Mouse (Mus musculus) cerebellum, postnatal 36 days (tissue): ENCODE results near the gene Ninj2.
"Not testable (repeated sequence)": the region's sequence is repeated elsewhere in the genome, so short reads cannot be mapped to it uniquely, and the experiment has no call there.

ENCODE experiments used
- DNase-seq, 2 experiments: peaks; one replicate each; pipeline ENCODE4 v3.0.0; 2021 to 2022; ENCODE audit warnings: mixed read lengths in 2 of 2

Gene Ninj2

DNA sequence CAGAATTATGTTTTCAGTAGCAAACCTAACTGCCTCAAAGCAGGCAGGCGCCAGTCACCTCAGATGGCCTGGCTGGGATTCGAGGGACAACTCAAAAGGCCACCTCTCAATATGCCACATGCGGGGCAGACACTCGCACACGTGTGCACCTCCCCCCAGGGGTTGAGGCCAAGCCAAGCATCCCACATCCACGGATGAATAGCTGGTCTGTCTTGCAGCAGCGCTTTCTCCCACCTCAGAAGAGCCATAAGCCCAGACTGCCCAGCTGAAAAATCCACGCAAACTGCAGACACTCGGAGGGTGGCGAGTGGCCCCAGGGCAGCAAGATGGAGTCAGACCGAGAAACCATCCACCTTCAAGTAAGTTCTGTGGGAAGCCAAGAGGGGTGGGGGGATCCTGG, at the start of gene Ninj2:
Gene Ninj2 (plus strand): TSS at position 251 of the 400 bp plus-strand sequence.
- DNase-seq = no peak

GRCm38 (mm10) chr6:120045406-120045805, 47.7 kb upstream of the Ninj2 start:
- no peak for DNase-seq

DNA sequence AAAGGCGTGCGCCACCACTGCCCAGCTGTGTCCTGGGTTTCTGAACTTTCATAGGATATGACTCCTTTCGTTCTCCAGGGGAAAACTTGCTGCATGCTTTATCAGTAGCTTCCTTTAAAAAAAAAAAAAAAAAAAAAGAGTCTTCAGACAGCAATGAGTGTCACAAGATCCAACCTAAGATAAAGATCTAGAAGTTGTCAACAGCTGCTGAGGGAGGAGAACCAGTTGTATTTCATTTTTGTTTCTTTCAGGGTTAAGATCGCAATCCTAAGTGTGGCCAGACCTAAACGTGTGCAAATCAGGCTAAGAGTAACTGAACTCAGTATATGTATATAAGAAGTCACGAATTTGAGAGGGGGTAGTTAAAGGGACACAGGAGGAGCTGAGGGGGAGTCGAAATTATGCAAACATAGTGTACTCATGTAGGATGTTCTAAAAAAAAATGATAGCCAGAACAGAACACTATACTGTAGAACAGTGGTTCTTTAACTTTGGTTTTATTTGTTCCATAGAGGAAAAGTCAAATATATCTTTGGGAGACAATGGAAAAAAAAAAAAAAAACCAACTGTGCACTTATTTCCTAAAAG, 45.4 kb upstream of the Ninj2 start:
- no peak for DNase-seq

DNA sequence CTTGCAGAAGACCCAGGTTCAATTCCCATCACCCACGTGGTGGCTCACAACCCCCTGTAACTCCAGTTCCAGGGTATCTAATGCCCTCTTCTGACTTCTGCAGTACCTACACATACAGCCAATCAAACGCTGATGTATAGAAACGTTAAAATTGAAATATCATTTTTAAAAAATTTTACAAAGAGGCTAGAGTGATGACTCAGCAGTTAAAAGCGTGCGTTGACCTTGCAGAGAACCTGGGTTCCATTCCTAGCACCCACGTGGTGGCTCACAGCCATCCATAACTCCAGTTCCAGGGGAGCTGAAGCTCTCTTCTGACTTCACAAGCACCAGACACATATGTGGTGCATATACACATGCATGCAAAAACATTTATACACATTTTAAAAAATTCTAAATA, 38.7 kb upstream of the Ninj2 start:
- no peak for DNase-seq

- no peak for DNase-seq
These were observed 37.2 kb upstream of the Ninj2 start for GRCm38 (mm10) chr6:120055666-120056540.

GRCm38 (mm10) chr6:120062934-120063333, 30.2 kb upstream of the Ninj2 start:
- no peak for DNase-seq

- no peak for DNase-seq
These were observed 28.5 kb upstream of the Ninj2 start for GRCm38 (mm10) chr6:120064627-120065026.

- DNase-seq = no peak
These were observed 27.5 kb upstream of the Ninj2 start for GRCm38 (mm10) chr6:120065552-120066177.

DNA sequence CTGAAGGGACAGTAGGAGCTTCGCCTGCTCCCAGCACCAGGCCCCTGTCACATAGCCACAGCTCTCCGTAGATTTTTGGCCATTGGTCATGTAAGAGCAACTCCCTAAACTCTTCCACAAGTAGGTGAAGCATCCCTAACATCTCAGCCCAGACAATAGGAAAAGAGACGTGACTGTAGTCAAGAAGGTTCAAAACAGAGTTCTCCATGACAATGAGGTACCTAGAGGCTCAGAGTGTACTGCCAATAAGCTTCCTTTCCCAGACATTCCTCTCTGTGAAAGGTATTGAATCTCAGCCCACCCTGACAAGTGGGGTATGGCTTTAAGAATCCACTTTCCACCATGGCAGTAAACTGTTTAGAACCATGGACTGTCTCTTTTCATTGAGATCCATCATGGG, 23.6 kb upstream of the Ninj2 start:
- no peak for DNase-seq

GRCm38 (mm10) chr6:120072630-120073029, 20.5 kb upstream of the Ninj2 start:
- no peak for DNase-seq

- no peak for DNase-seq
These were observed 16.3 kb upstream of the Ninj2 start for GRCm38 (mm10) chr6:120076619-120077450.

DNA sequence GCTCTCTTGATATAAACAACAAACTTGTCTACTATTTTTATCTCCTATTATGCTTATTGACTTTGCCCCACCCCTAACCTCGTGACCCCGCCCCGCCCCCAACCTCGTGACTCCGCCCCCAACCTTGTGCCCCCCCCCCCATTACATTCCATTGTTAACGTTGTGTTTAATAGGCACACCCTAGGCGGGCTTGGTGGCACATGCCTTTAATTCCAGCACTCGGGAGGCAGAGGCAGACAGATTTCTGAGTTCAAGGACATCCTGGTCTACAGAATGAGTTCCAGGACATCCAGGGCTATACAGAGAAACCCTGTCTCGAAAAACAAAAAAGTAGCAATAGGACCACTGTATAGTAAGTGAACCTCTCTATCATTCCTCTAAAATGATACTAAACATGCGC, 13.6 kb upstream of the Ninj2 start:
- DNase-seq = no peak

- no peak for DNase-seq
These were observed 11.6 kb upstream of the Ninj2 start for GRCm38 (mm10) chr6:120081516-120081915.

GRCm38 (mm10) chr6:120082251-120082950, 10.7 kb upstream of the Ninj2 start:
- DNase-seq = no peak

DNA sequence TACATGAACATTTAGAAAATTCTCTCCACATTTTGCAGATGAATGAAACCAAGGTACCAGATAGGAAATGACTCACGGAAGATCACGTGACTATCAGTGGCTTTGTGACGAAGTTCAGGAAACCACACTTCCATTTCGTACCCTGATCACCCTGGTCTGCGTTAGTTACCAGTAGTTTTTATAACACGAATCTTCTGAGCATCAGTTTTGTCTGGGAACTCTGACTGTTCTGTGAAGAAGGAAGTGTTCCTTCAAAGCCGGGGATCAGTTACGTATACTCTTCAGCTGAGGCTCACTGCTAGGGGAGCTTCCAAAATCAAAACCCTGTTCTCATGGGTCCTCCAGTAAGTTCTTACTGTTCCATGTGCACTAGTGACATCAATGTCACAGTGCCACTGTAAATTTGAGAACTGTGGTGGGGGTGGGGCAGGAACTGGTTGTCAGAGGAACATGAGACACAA, 10.2 kb upstream of the Ninj2 start:
- DNase-seq = no peak

DNA sequence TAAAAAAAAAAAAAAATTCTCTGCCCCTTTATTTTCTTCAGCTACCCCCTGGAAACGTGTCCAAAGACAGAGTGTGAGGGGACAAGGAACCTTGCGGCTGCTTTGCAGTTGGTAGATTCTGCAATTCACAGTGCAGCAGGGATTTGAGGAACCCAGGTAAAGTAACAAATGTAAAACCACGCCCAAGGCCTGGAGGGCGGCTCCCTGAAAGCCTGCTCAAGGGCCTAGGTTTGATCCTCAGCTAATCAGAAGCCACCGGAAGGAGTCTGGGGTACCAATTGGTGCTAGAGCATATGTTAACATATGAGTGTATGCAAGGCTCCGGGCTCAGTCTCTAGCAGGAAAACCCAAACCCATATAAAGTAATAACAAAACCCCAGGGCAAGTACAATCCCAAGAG, 9.7 kb upstream of the Ninj2 start:
- DNase-seq = no peak

DNA sequence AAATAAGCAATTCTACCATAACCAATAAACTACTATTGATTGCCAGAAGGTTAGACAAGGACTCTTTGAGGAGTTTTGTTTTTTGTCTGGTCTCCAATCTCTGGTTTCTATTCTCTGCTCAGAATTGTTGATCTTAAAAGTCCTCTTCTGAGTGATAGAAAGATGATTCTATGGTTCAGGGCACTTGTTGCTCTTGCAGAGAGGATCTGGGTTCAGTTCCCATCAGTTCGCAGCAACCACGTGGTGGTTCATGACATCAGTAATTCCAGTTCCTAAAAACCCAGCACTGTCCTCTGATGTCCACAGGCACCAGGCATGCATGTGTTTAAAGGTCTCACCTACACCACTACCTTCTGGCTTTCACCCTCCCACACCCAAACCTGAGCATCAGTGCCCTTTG, 8.2 kb upstream of the Ninj2 start:
- no peak for DNase-seq

GRCm38 (mm10) chr6:120085832-120086231, 7.3 kb upstream of the Ninj2 start:
- no peak for DNase-seq

DNA sequence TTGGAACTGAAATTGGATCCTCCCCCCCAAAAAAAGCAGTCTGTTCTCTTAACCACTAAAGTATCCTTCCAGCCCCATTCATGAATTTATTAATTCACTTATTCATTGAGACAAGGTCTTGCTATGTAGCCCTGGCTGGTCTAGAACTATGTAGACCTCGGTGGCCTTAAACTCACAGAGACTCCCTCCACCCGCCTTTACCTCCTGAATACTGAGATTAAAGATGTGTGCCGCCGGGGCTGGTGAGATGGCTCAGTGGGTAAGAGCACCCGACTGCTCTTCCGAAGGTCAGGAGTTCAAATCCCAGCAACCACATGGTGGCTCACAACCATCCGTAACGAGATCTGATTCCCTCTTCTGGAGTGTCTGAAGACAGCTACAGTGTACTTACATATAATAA, 6.1 kb upstream of the Ninj2 start:
- DNase-seq = not testable (repeated sequence)

DNA sequence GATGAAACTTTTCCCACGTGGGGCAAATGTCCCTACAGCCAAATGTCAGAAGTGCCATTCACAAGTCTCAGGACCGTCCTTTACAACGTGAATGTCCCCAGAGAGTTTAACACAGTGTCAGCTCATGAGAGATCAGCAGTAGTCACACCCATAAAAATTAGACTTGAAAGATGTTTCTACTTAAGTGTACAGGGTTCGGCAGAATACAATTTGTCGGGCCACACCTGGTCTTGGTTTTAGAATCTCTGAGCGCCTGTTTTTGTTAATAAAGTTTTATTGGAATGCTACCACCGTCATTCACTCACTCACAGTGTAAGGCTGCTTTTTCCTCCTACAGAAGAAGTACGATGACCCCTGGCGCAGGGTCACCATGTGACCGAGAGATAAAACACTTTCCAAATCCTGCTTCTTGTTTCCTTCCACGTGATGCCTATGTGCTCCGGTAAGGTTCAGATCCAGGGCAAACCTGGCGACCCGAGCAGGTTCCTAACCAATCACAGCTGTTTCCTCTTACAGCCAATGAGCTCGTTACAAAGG, 2.4 kb upstream of the Ninj2 start:
- no peak for DNase-seq

- DNase-seq = no peak
These were observed 1.2 kb upstream of the Ninj2 start for GRCm38 (mm10) chr6:120091956-120092355.
